Comparison of ENCODE assay signal across 10 mouse cellular contexts in genomic region chr7:130182551-130182950, GRCm38 (mm10).
A peak's percentile ranks its signal among the peaks of the same experiment; 100 is the strongest.
DNase-seq lines count a peak whose midpoint lies in the region; ATAC-seq and TF ChIP-seq lines count a peak whose summit lies in the region.
"Had no signal": no experiment of that assay in that cellular context is flagged by ENCODE, and none has a peak within 500 bp of the region (broad histone marks: within the 10 kb centered on the region; RNA-seq: fewer than 3 reads in every experiment).

No protein-coding gene starts in this region.

- H3K9ac ChIP-seq in intestine, embryonic 15.5 days = no peak overlapping the region
- H3K9ac ChIP-seq in intestine, postnatal 0 days (ENCODE audit: low read depth, low read length) = no peak overlapping the region
- H3K9ac ChIP-seq in forebrain, postnatal 0 days = no peak overlapping the region
- H3K9ac ChIP-seq in liver, embryonic 11.5 days (ENCODE audit: low read depth, low read length) = no peak overlapping the region

- no peak overlapping the region for H3K4me3 ChIP-seq in intestine, embryonic 15.5 days (replicated peaks)
- no peak overlapping the region for H3K4me3 ChIP-seq in intestine, postnatal 0 days (ENCODE audit: low read depth, low read length)
- H3K4me3 ChIP-seq in forebrain, postnatal 0 days (ENCODE audit: low read depth, low read length) = no peak overlapping the region
- H3K4me3 ChIP-seq in liver, embryonic 11.5 days (ENCODE audit: low read depth, low read length) = no peak overlapping the region

- 0 out of 2 replicates have a peak, but pooled peaks cover 8% of the 10 kb centered on the region for H3K4me1 ChIP-seq in intestine, embryonic 15.5 days (replicated peaks)
- no peaks in the 10 kb centered on the region for H3K4me1 ChIP-seq in intestine, postnatal 0 days (replicated peaks; ENCODE audit: control insufficient read depth, insufficient read depth, low read length)
- H3K4me1 ChIP-seq in forebrain, postnatal 0 days (ENCODE audit: insufficient read depth) = no peaks in the 10 kb centered on the region
- 0 out of 2 replicates have a peak, but pooled peaks cover 2% of the 10 kb centered on the region for H3K4me1 ChIP-seq in liver, embryonic 11.5 days (replicated peaks; ENCODE audit: control insufficient read depth, insufficient read depth, low read length)

- no peak overlapping the region; the same call in 1 of the 2 replicates for H3K4me2 ChIP-seq in intestine, embryonic 15.5 days (replicated peaks)
- no peak overlapping the region for H3K4me2 ChIP-seq in intestine, postnatal 0 days (replicated peaks; ENCODE audit: low read depth)
- peak overlapping the region; percentile 10; the same call in 1 of the 2 replicates for H3K4me2 ChIP-seq in forebrain, postnatal 0 days (ENCODE audit: low read depth)
- H3K4me2 ChIP-seq in liver, embryonic 11.5 days = peak overlapping the region; percentile 21; the same call in 1 of the 2 replicates

- no peak for TF ChIP-seq CTCF in intestine, postnatal 0 days (IDR thresholded peaks at IDR 0.05; ENCODE audit: low read depth)
- TF ChIP-seq CTCF in forebrain, postnatal 0 days (IDR thresholded peaks at IDR 0.05; ENCODE audit: low read depth) = no peak

- no peaks in the 10 kb centered on the region for H3K27me3 ChIP-seq in intestine, embryonic 15.5 days (replicated peaks)
- H3K27me3 ChIP-seq in intestine, postnatal 0 days (replicated peaks; ENCODE audit: control insufficient read depth, insufficient read depth, low read length) = no peaks in the 10 kb centered on the region
- no peaks in the 10 kb centered on the region for H3K27me3 ChIP-seq in forebrain, postnatal 0 days (ENCODE audit: insufficient read depth, low read length)
- H3K27me3 ChIP-seq in liver, embryonic 11.5 days (replicated peaks; ENCODE audit: control insufficient read depth, insufficient read depth, low read length) = no peaks in the 10 kb centered on the region

- H3K9me3 ChIP-seq in intestine, embryonic 15.5 days = no peaks in the 10 kb centered on the region
- H3K9me3 ChIP-seq in intestine, postnatal 0 days (ENCODE audit: control insufficient read depth) = no peaks in the 10 kb centered on the region
- no peaks in the 10 kb centered on the region for H3K9me3 ChIP-seq in forebrain, postnatal 0 days (ENCODE audit: low read length)
- H3K9me3 ChIP-seq in liver, embryonic 11.5 days (ENCODE audit: control insufficient read depth, low read length) = no peaks in the 10 kb centered on the region

- no peak overlapping the region for H3K27ac ChIP-seq in intestine, embryonic 15.5 days
- H3K27ac ChIP-seq in intestine, postnatal 0 days (ENCODE audit: low read depth, low read length) = no peak overlapping the region
- no peak overlapping the region for H3K27ac ChIP-seq in forebrain, postnatal 0 days (ENCODE audit: low read depth, low read length)
- no peak overlapping the region for H3K27ac ChIP-seq in liver, embryonic 11.5 days (ENCODE audit: low read depth, low read length)

- ATAC-seq in intestine, embryonic 15.5 days = peak; percentile 20; the same call in 1 of the 2 replicates
- no peak for ATAC-seq in intestine, postnatal 0 days
- no peak for ATAC-seq in forebrain, postnatal 0 days
- no peak for ATAC-seq in liver, embryonic 11.5 days (replicated peaks; ENCODE audit: low FRiP score)

- peaks cover 27% of the 10 kb centered on the region for H3K36me3 ChIP-seq in intestine, embryonic 15.5 days
- peaks cover 29% of the 10 kb centered on the region for H3K36me3 ChIP-seq in intestine, postnatal 0 days (ENCODE audit: control insufficient read depth, insufficient read depth)
- no peaks in the 10 kb centered on the region for H3K36me3 ChIP-seq in forebrain, postnatal 0 days (ENCODE audit: insufficient read depth)
- H3K36me3 ChIP-seq in liver, embryonic 11.5 days (ENCODE audit: control insufficient read depth, insufficient read depth, low read length) = peaks cover 4% of the 10 kb centered on the region; the same call in 1 of the 2 replicates

- no peak for DNase-seq in forebrain, postnatal 0 days
- no peak for DNase-seq in liver, embryonic 11.5 days (ENCODE audit: low spot score)
- peak; percentile 24 for DNase-seq in retina, embryonic 14.5 days (ENCODE audit: low spot score)
- no peak for DNase-seq in frontal cortex, postnatal 10 days (ENCODE audit: low spot score in 2 of 2)
- DNase-seq in adipocyte (ENCODE audit: low spot score) = no peak
- no peak for DNase-seq in thymus, postnatal 10 days (ENCODE audit: low spot score in 2 of 2)
- DNase-seq: cerebellum, adult 9-11 months; gastrocnemius, postnatal 36 days had no signal

- WGBS in intestine, embryonic 15.5 days = 33% methylated on average over 18 of the region's 18 CpGs
- WGBS in intestine, postnatal 0 days = 53% methylated on average over 18 of the region's 18 CpGs
- 35% methylated on average over 18 of the region's 18 CpGs for WGBS in forebrain, postnatal 0 days
- WGBS in liver, embryonic 11.5 days = 21% methylated on average over 18 of the region's 18 CpGs

Comparison
In these comparisons a context has a peak if more than half of its experiments do, and no peak if none do; other contexts are left out.
1. H3K4me2 ChIP-seq: peak in forebrain, postnatal 0 days (single experiment) and liver, embryonic 11.5 days (single experiment); none in intestine, embryonic 15.5 days (single experiment) and intestine, postnatal 0 days (single experiment).